Mouse (Mus musculus) testis, adult 2 months (tissue): ENCODE results near the gene Camkv. TPM values are rescaled to one million over a fixed set of nuclear protein-coding genes. Genes with fewer than 3 reads are reported as not detected.
A peak's percentile ranks its signal among the peaks of the same experiment; 100 is the strongest.

ENCODE experiments used
- H3K27ac ChIP-seq: fragments of 200-500 bp; 2 replicates; pipeline ENCODE4 v1.5.1; 2012; ENCODE audit warnings: low read depth, low read length; ENCODE audit not compliant: control insufficient read depth, insufficient read depth
- H3K27me3 ChIP-seq: fragments of 200-500 bp; 2 replicates; pipeline ENCODE4 v1.6.1; 2012; ENCODE audit warnings: mild to moderate bottlenecking, low read length, moderate library complexity; ENCODE audit not compliant: control insufficient read depth, insufficient read depth
- H3K36me3 ChIP-seq: fragments of 200-500 bp; 2 replicates; pipeline ENCODE4 v1.6.1; 2012; ENCODE audit warnings: mild to moderate bottlenecking, low read length; ENCODE audit not compliant: control insufficient read depth, insufficient read depth
- H3K4me1 ChIP-seq: fragments of 200-500 bp; 2 replicates; pipeline ENCODE4 v1.6.1; 2012; ENCODE audit warnings: low read length; ENCODE audit not compliant: control insufficient read depth, insufficient read depth
- H3K4me3 ChIP-seq: fragments of 200-500 bp; 2 replicates; pipeline ENCODE4 v1.5.1; 2012; ENCODE audit warnings: low read depth, mild to moderate bottlenecking, low read length, moderate library complexity, mixed read lengths; ENCODE audit not compliant: control insufficient read depth
- CTCF ChIP-seq: fragments of 200-500 bp; IDR thresholded peaks from 2 replicates; pipeline ENCODE4 v1.5.1; 2012; ENCODE audit warnings: low read depth, mild to moderate bottlenecking, inconsistent platforms, low read length, moderate library complexity; ENCODE audit not compliant: control insufficient read depth, insufficient read depth, insufficient replicate concordance
- POLR2A ChIP-seq: fragments of 200-500 bp; IDR thresholded peaks from 2 replicates; pipeline ENCODE4 v1.6.1; 2012; ENCODE audit warnings: low read depth, mild to moderate bottlenecking, inconsistent platforms, low read length, moderate library complexity; ENCODE audit not compliant: control insufficient read depth
- polyA plus RNA-seq: library from polyadenylated mRNA; depleted of rRNA; stranded (reverse); fragments of >200 nt; gene quantifications from 2 replicates; pipeline ENCODE4 v1.2.3, GENCODE M21; 2012; rRNA removed

The Camkv gene
- polyA plus RNA-seq, 1 experiment: 6.5 TPM

DNA sequence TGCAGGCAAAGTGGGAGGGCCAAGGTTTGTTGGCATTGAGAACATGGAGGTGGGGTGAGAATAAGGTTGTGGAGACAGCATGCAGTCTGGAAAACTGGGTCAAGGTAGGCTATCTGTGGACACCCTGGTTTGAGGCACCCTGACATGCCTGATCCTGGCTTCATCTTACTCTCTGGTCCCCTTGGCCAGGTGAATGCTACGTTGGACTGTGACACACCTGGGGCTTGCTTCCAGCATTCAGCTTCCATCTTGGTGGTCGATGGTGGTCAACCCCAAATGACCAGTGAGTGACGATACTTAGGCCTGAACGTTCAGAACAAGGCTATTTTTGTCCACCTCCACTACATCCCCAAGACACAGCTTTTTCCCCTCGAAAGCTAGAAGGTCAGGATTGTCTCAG is 60.6 kb downstream of the Camkv start, which contains the start of gene Gm20662:
TSS of gene Gm20662 (plus strand) at position 301 of the 400 bp plus-strand sequence.
- Histone ChIP-seq H3K27ac (peak within 1 kb of the TSS; percentile 78), H3K36me3 (no peaks in the 10 kb centered on the region), H3K27me3 (no peaks in the 10 kb centered on the region), H3K4me1 (peaks cover 6% of the 10 kb centered on the region), H3K4me3 (peak within 1 kb of the TSS; percentile 97)
- no peak for TF ChIP-seq CTCF
- TF ChIP-seq POLR2A: no peak

Other genes starting within 250 kb of the Camkv start
- gene Sema3f, start 225.2 kb upstream of the Camkv start, polyA plus RNA-seq: 9.9 and 12.0 TPM in 2 replicates
- 52.0 and 57.8 TPM in 2 replicates for gene Rbm5, start 164.7 kb upstream of the Camkv start, polyA plus RNA-seq
- 26.8 and 28.1 TPM in 2 replicates for gene Rbm6, start 62.4 kb upstream of the Camkv start, polyA plus RNA-seq
- 14.1 and 14.9 TPM in 2 replicates for gene Mon1a, start 47.5 kb upstream of the Camkv start, polyA plus RNA-seq
- 4.3 and 4.6 TPM in 2 replicates for gene Mst1r, start 28.8 kb upstream of the Camkv start, polyA plus RNA-seq
- gene Actl11, start 7.2 kb upstream of the Camkv start, polyA plus RNA-seq: 360 and 372 TPM in 2 replicates
- 3.4 and 4.1 TPM in 2 replicates for gene Traip, start 14.5 kb downstream of the Camkv start, polyA plus RNA-seq
- gene Uba7, start 39.8 kb downstream of the Camkv start, polyA plus RNA-seq: 2.0 and 3.5 TPM in 2 replicates
- not detected in 2 replicates for gene Gm20661, start 47.4 kb downstream of the Camkv start, polyA plus RNA-seq
- 0.57 and 1.2 TPM in 2 replicates for gene Inka1, start 50.2 kb downstream of the Camkv start, polyA plus RNA-seq
- gene Cdhr4, start 56.8 kb downstream of the Camkv start, polyA plus RNA-seq: 387 and 461 TPM in 2 replicates
- 282 and 285 TPM in 2 replicates for gene Gm20662, start 60.7 kb downstream of the Camkv start, polyA plus RNA-seq
- 247 and 280 TPM in 2 replicates for gene Ip6k1, start 66.8 kb downstream of the Camkv start, polyA plus RNA-seq
- gene Gmppb, start 113.6 kb downstream of the Camkv start, polyA plus RNA-seq: 21.5 and 21.6 TPM in 2 replicates
- gene Amigo3, start 117.5 kb downstream of the Camkv start, polyA plus RNA-seq: 1.3 and 1.4 TPM in 2 replicates
- 0.59 and 0.90 TPM in 2 replicates for gene Mst1, start 144.8 kb downstream of the Camkv start, polyA plus RNA-seq
- gene Rnf123, start 147.7 kb downstream of the Camkv start, polyA plus RNA-seq: 82.8 and 86.7 TPM in 2 replicates
- 19.2 and 21.2 TPM in 2 replicates for gene Apeh, start 158.9 kb downstream of the Camkv start, polyA plus RNA-seq